Comparison of ENCODE assay signal across 9 mouse cellular contexts in the genomic region with DNA sequence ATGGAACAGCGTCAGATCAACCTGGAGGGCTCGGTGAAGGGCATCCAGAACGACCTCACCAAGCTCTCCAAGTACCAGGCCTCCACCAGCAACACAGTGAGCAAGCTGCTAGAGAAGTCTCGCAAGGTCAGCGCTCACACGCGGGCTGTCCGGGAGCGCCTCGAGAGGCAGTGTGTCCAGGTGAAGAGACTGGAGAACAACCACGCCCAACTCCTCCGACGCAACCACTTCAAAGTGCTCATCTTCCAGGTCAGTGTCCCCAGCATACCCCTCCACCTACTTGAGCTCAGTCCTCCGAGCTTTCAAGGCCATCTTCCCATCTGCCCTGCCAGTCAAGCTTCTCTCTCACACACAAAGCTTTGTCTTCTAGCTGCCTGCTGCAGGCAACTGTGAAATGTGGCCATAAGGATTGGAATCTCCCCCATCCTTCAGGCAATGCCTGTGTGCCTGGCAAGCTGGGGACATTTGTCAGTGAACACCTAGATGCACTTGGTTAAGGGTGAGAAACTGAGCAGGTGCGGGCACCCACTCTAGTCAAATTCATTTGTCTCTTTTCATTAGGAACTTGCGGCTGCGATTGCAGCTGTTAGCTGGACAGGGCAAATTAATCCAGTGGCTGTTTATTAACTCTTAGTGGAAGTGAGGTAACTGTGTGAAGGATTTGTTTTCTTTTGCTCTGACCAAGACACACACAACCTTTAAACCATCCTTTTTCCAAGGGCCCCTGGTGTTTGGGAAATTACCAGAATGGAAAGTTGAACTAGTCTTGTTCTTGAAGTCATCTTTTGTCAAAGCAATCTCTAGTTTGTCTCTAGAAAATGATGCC. TPM values are rescaled to one million over a fixed set of nuclear protein-coding genes. Genes with fewer than 3 reads are reported as not detected.
DNase-seq lines count a peak whose midpoint lies in the region; ATAC-seq lines count a peak whose summit lies in the region.
"Had no signal": no experiment of that assay in that cellular context is flagged by ENCODE, and none has a peak within 500 bp of the region (broad histone marks: within the 10 kb centered on the region; RNA-seq: fewer than 3 reads in every experiment).

No protein-coding gene starts in this region.

- no peak overlapping the region for H3K9ac ChIP-seq in hindbrain, embryonic 12.5 days
- H3K9ac ChIP-seq in embryonic facial prominence, embryonic 11.5 days (replicated peaks; ENCODE audit: low read length), result no peak overlapping the region
- H3K9ac ChIP-seq in hindbrain, embryonic 15.5 days, result no peak overlapping the region
- peak overlapping the region; percentile 51 for H3K9ac ChIP-seq in liver, embryonic 13.5 days
- peak overlapping the region; percentile 76 for H3K9ac ChIP-seq in stomach, embryonic 16.5 days (ENCODE audit: low read length)
- H3K9ac ChIP-seq: midbrain, embryonic 12.5 days had no signal

- no peak overlapping the region for H3K4me2 ChIP-seq in hindbrain, embryonic 12.5 days (replicated peaks)
- no peak overlapping the region for H3K4me2 ChIP-seq in embryonic facial prominence, embryonic 11.5 days (ENCODE audit: low read depth, low read length)
- H3K4me2 ChIP-seq in hindbrain, embryonic 15.5 days, result peak overlapping the region; percentile 37
- peak overlapping the region; percentile 43 for H3K4me2 ChIP-seq in liver, embryonic 13.5 days
- peak overlapping the region; percentile 60 for H3K4me2 ChIP-seq in stomach, embryonic 16.5 days (ENCODE audit: low read depth, low read length)
- H3K4me2 ChIP-seq: midbrain, embryonic 12.5 days had no signal

- DNase-seq in hindbrain, embryonic 10.5 days (ENCODE audit: low spot score), result no peak
- DNase-seq in embryonic facial prominence, embryonic 11.5 days (ENCODE audit: low spot score), result no peak
- DNase-seq in liver, embryonic 13.5 days, result no peak
- no peak for DNase-seq in right cerebral cortex, postnatal 4 days

- 84% methylated on average over 17 of the region's 17 CpGs for WGBS in hindbrain, embryonic 12.5 days
- WGBS in hindbrain, embryonic 10.5 days, result 90% methylated on average over 17 of the region's 17 CpGs
- 83% methylated on average over 17 of the region's 17 CpGs for WGBS in embryonic facial prominence, embryonic 11.5 days
- 73% methylated on average over 17 of the region's 17 CpGs for WGBS in hindbrain, embryonic 15.5 days
- 76% methylated on average over 17 of the region's 17 CpGs for WGBS in liver, embryonic 13.5 days (ENCODE audit: insufficient replicate concordance)
- 50% methylated on average over 17 of the region's 17 CpGs for WGBS in stomach, embryonic 16.5 days

- no peaks in the 10 kb centered on the region for H3K27me3 ChIP-seq in hindbrain, embryonic 12.5 days
- H3K27me3 ChIP-seq in hindbrain, embryonic 10.5 days (ENCODE audit: insufficient read depth, poor library complexity, severe bottlenecking), result no peaks in the 10 kb centered on the region
- H3K27me3 ChIP-seq in embryonic facial prominence, embryonic 11.5 days (ENCODE audit: control insufficient read depth, insufficient read depth, low read length), result no peaks in the 10 kb centered on the region
- no peaks in the 10 kb centered on the region for H3K27me3 ChIP-seq in hindbrain, embryonic 15.5 days
- no peaks in the 10 kb centered on the region for H3K27me3 ChIP-seq in liver, embryonic 13.5 days
- H3K27me3 ChIP-seq in stomach, embryonic 16.5 days (ENCODE audit: control insufficient read depth, insufficient read depth, low read length), result no peaks in the 10 kb centered on the region
- H3K27me3 ChIP-seq: midbrain, embryonic 12.5 days had no signal

- H3K4me1 ChIP-seq in hindbrain, embryonic 12.5 days, result peaks cover 8% of the 10 kb centered on the region
- H3K4me1 ChIP-seq in hindbrain, embryonic 10.5 days (replicated peaks), result peaks cover 7% of the 10 kb centered on the region; the same call in 1 of the 2 replicates
- H3K4me1 ChIP-seq in embryonic facial prominence, embryonic 11.5 days (ENCODE audit: control insufficient read depth, insufficient read depth, low read length), result no peaks in the 10 kb centered on the region
- H3K4me1 ChIP-seq in hindbrain, embryonic 15.5 days (replicated peaks), result peaks cover 13% of the 10 kb centered on the region
- H3K4me1 ChIP-seq in liver, embryonic 13.5 days (replicated peaks), result no peaks in the 10 kb centered on the region
- H3K4me1 ChIP-seq in stomach, embryonic 16.5 days (ENCODE audit: control insufficient read depth, insufficient read depth, low read length), result peaks cover 15% of the 10 kb centered on the region

- H3K9me3 ChIP-seq in hindbrain, embryonic 12.5 days (replicated peaks), result no peaks in the 10 kb centered on the region
- no peaks in the 10 kb centered on the region for H3K9me3 ChIP-seq in hindbrain, embryonic 10.5 days
- H3K9me3 ChIP-seq in embryonic facial prominence, embryonic 11.5 days (replicated peaks; ENCODE audit: control insufficient read depth, low read length), result no peaks in the 10 kb centered on the region
- no peaks in the 10 kb centered on the region for H3K9me3 ChIP-seq in hindbrain, embryonic 15.5 days
- H3K9me3 ChIP-seq in liver, embryonic 13.5 days (replicated peaks), result no peaks in the 10 kb centered on the region
- no peaks in the 10 kb centered on the region for H3K9me3 ChIP-seq in stomach, embryonic 16.5 days (replicated peaks; ENCODE audit: control insufficient read depth, low read length)
- H3K9me3 ChIP-seq: midbrain, embryonic 12.5 days had no signal

- no peak overlapping the region for H3K4me3 ChIP-seq in hindbrain, embryonic 12.5 days
- no peak overlapping the region for H3K4me3 ChIP-seq in hindbrain, embryonic 10.5 days
- H3K4me3 ChIP-seq in embryonic facial prominence, embryonic 11.5 days (ENCODE audit: low read depth, low read length), result no peak overlapping the region
- H3K4me3 ChIP-seq in hindbrain, embryonic 15.5 days, result no peak overlapping the region
- peak overlapping the region; percentile 44 for H3K4me3 ChIP-seq in liver, embryonic 13.5 days (replicated peaks)
- peak overlapping the region; percentile 57 for H3K4me3 ChIP-seq in stomach, embryonic 16.5 days (replicated peaks; ENCODE audit: low read length)
- H3K4me3 ChIP-seq: midbrain, embryonic 12.5 days had no signal

- no peaks in the 10 kb centered on the region for H3K36me3 ChIP-seq in hindbrain, embryonic 12.5 days
- H3K36me3 ChIP-seq in hindbrain, embryonic 10.5 days, result no peaks in the 10 kb centered on the region
- no peaks in the 10 kb centered on the region for H3K36me3 ChIP-seq in embryonic facial prominence, embryonic 11.5 days (replicated peaks; ENCODE audit: control insufficient read depth, insufficient read depth, low read depth, low read length)
- H3K36me3 ChIP-seq in hindbrain, embryonic 15.5 days, result no peaks in the 10 kb centered on the region
- no peaks in the 10 kb centered on the region for H3K36me3 ChIP-seq in liver, embryonic 13.5 days
- H3K36me3 ChIP-seq in stomach, embryonic 16.5 days (ENCODE audit: control insufficient read depth, insufficient read depth, low read length), result no peaks in the 10 kb centered on the region
- H3K36me3 ChIP-seq: midbrain, embryonic 12.5 days had no signal

- no peak overlapping the region for H3K27ac ChIP-seq in hindbrain, embryonic 12.5 days
- no peak overlapping the region; the same call in 1 of the 2 replicates for H3K27ac ChIP-seq in hindbrain, embryonic 10.5 days
- no peak overlapping the region; the same call in 1 of the 2 replicates for H3K27ac ChIP-seq in embryonic facial prominence, embryonic 11.5 days (replicated peaks; ENCODE audit: low read depth, low read length)
- H3K27ac ChIP-seq in hindbrain, embryonic 15.5 days (replicated peaks), result peak overlapping the region; percentile 61
- peak overlapping the region; percentile 73 for H3K27ac ChIP-seq in liver, embryonic 13.5 days
- peak overlapping the region; percentile 97 for H3K27ac ChIP-seq in stomach, embryonic 16.5 days (ENCODE audit: low read length)
- H3K27ac ChIP-seq: midbrain, embryonic 12.5 days had no signal

- ATAC-seq in hindbrain, embryonic 12.5 days (ENCODE audit: low FRiP score), result peak; percentile 38
- peak; percentile 44; the same call in 1 of the 2 replicates for ATAC-seq in embryonic facial prominence, embryonic 11.5 days (replicated peaks; ENCODE audit: insufficient number of reproducible peaks, low FRiP score, low TSS enrichment, low read depth)
- ATAC-seq in hindbrain, embryonic 15.5 days (ENCODE audit: low FRiP score, low read depth), result 0 out of 2 replicates have a peak, but pooled peaks have one; percentile 38
- ATAC-seq in liver, embryonic 13.5 days (ENCODE audit: low read depth), result peak; percentile 29; the same call in 1 of the 2 replicates
- peak; percentile 42; the same call in 1 of the 2 replicates for ATAC-seq in stomach, embryonic 16.5 days (ENCODE audit: insufficient read depth, low FRiP score)
- ATAC-seq in inflammation-experienced regulatory T-cells, adult 6 months, result no peak

RNA-seq across cellular contexts. Expression of a gene that starts 0.9 kb away (rescaled TPM):
- 7.2 and 7.7 TPM in 2 replicates for polyA plus RNA-seq in hindbrain, embryonic 12.5 days (2016; fragmentation: Nextera tagmentation; extraction: Ambion mirVana)
- polyA plus RNA-seq in hindbrain, embryonic 10.5 days (2016; fragmentation: Nextera tagmentation; extraction: Ambion mirVana), result 2.5 and 3.5 TPM in 2 replicates
- 9.3 and 10.4 TPM in 2 replicates for polyA plus RNA-seq in embryonic facial prominence, embryonic 11.5 days (2014; fragmentation: Nextera tagmentation; extraction: Ambion mirVana)
- 10.9 TPM in 2 replicates for polyA plus RNA-seq in hindbrain, embryonic 15.5 days (2015; fragmentation: Nextera tagmentation; extraction: Ambion mirVana)
- 23.5 and 29.9 TPM in 2 replicates for polyA plus RNA-seq in liver, embryonic 13.5 days (2015; fragmentation: Nextera tagmentation; extraction: Ambion mirVana)
- polyA plus RNA-seq in stomach, embryonic 16.5 days (2015; fragmentation: Nextera tagmentation; extraction: Ambion mirVana), result 91.8 and 97.7 TPM in 2 replicates
- not detected for polyA plus RNA-seq in inflammation-experienced regulatory T-cells, adult 6 months (2017; shearing (Covaris generic))

Comparison
In these comparisons a context has a peak if more than half of its experiments do, and no peak if none do; other contexts are left out.
1. H3K27ac ChIP-seq: peak in hindbrain, embryonic 15.5 days (single experiment), liver, embryonic 13.5 days (single experiment) and stomach, embryonic 16.5 days (single experiment); none in hindbrain, embryonic 12.5 days (single experiment), hindbrain, embryonic 10.5 days (single experiment) and embryonic facial prominence, embryonic 11.5 days (single experiment).
2. H3K4me2 ChIP-seq: peak in hindbrain, embryonic 15.5 days (single experiment), liver, embryonic 13.5 days (single experiment) and stomach, embryonic 16.5 days (single experiment); none in hindbrain, embryonic 12.5 days (single experiment) and embryonic facial prominence, embryonic 11.5 days (single experiment).
3. H3K4me3 ChIP-seq: peak in liver, embryonic 13.5 days (single experiment) and stomach, embryonic 16.5 days (single experiment); none in hindbrain, embryonic 12.5 days (single experiment), hindbrain, embryonic 10.5 days (single experiment), embryonic facial prominence, embryonic 11.5 days (single experiment) and hindbrain, embryonic 15.5 days (single experiment).
4. H3K9ac ChIP-seq: peak in liver, embryonic 13.5 days (single experiment) and stomach, embryonic 16.5 days (single experiment); none in hindbrain, embryonic 12.5 days (single experiment), embryonic facial prominence, embryonic 11.5 days (single experiment) and hindbrain, embryonic 15.5 days (single experiment).